Mouse (Mus musculus): ENCODE measurements at regions not wholly inside any gene's neighbourhood (a gene's known extent, or its start where the extent isn't known, plus 50 kb on each side); places are given as distances from the start of the nearest gene placed in this dataset.

- H3K4me1 ChIP-seq (replicated peaks; ENCODE audit: low read depth, low read length), result no peaks in the 10 kb centered on the region; the same call in 1 of the 2 replicates
- no peak overlapping the region for H3K4me3 ChIP-seq (replicated peaks; ENCODE audit: low read length)
- H3K36me3 ChIP-seq (ENCODE audit: insufficient read depth, low read length), result no peaks in the 10 kb centered on the region
- H3K9me3 ChIP-seq (ENCODE audit: low read length), result no peaks in the 10 kb centered on the region
- TF ChIP-seq POU5F1 (IDR thresholded peaks at IDR 0.05; ENCODE audit: borderline replicate concordance, low read length), result no peak
- no peak for TF ChIP-seq NANOG (IDR thresholded peaks at IDR 0.05; ENCODE audit: borderline replicate concordance, low read length)
- no peak for TF ChIP-seq CTCF (conservative IDR thresholded peaks at IDR 0.05; ENCODE audit: low read length)
- H3K27me3 ChIP-seq (ENCODE audit: insufficient read depth, low read length), result no peaks in the 10 kb centered on the region
Measured at GRCm38 (mm10) chr8:64318524-64319219, 112.6 kb upstream of the Tll1 start.

GRCm38 (mm10) chr8:64317815-64318214 lies 111.7 kb upstream of the Tll1 start:
- H3K4me1 ChIP-seq (replicated peaks; ENCODE audit: low read depth, low read length), result no peaks in the 10 kb centered on the region; the same call in 1 of the 2 replicates
- H3K4me3 ChIP-seq (replicated peaks; ENCODE audit: low read length), result no peak overlapping the region
- no peaks in the 10 kb centered on the region for H3K9me3 ChIP-seq (ENCODE audit: low read length)
- H3K36me3 ChIP-seq (ENCODE audit: insufficient read depth, low read length), result no peaks in the 10 kb centered on the region
- no peaks in the 10 kb centered on the region for H3K27me3 ChIP-seq (ENCODE audit: insufficient read depth, low read length)
- TF ChIP-seq CTCF (conservative IDR thresholded peaks at IDR 0.05; ENCODE audit: low read length), result no peak
- no peak for TF ChIP-seq POU5F1 (IDR thresholded peaks at IDR 0.05; ENCODE audit: borderline replicate concordance, low read length)
- no peak for TF ChIP-seq NANOG (IDR thresholded peaks at IDR 0.05; ENCODE audit: borderline replicate concordance, low read length)

DNA sequence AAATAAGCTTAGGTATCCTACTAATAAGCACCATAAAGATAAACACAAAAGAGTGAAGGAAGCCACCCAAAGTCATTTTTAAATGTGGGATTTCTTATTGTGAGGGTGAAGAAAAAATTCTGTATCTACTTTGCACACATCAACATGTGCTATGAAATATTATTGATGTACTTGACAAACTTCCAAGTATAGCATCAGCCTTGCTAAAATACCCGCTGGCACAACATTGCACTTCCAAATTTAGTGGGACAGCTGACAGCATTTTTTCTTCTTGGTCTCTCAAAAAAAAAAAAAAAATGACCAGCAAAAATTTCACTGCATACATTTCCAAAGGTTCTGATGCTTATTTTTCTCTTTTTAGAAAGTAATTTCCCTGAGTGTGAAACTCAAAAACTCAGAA lies 101.9 kb upstream of the Tll1 start:
- Histone ChIP-seq H3K4me3 (replicated peaks; ENCODE audit: low read length) (no peak overlapping the region), H3K9me3 (ENCODE audit: low read length) (no peaks in the 10 kb centered on the region), H3K4me1 (replicated peaks; ENCODE audit: low read depth, low read length) (no peaks in the 10 kb centered on the region), H3K27me3 (ENCODE audit: insufficient read depth, low read length) (no peaks in the 10 kb centered on the region), H3K36me3 (ENCODE audit: insufficient read depth, low read length) (no peaks in the 10 kb centered on the region)
- TF ChIP-seq POU5F1 (IDR thresholded peaks at IDR 0.05; ENCODE audit: borderline replicate concordance, low read length), result no peak
- no peak for TF ChIP-seq CTCF (conservative IDR thresholded peaks at IDR 0.05; ENCODE audit: low read length)
- TF ChIP-seq NANOG (IDR thresholded peaks at IDR 0.05; ENCODE audit: borderline replicate concordance, low read length), result no peak

GRCm38 (mm10) chr8:64282806-64283205 lies 76.7 kb upstream of the Tll1 start:
- no peak overlapping the region for H3K4me3 ChIP-seq (replicated peaks; ENCODE audit: low read length)
- no peaks in the 10 kb centered on the region for H3K36me3 ChIP-seq (ENCODE audit: insufficient read depth, low read length)
- H3K4me1 ChIP-seq (replicated peaks; ENCODE audit: low read depth, low read length), result no peaks in the 10 kb centered on the region
- TF ChIP-seq POU5F1 (IDR thresholded peaks at IDR 0.05; ENCODE audit: borderline replicate concordance, low read length) (no peak), NANOG (IDR thresholded peaks at IDR 0.05; ENCODE audit: borderline replicate concordance, low read length) (no peak), CTCF (conservative IDR thresholded peaks at IDR 0.05; ENCODE audit: low read length) (no peak)
- no peaks in the 10 kb centered on the region for H3K9me3 ChIP-seq (ENCODE audit: low read length)
- no peaks in the 10 kb centered on the region for H3K27me3 ChIP-seq (ENCODE audit: insufficient read depth, low read length)

DNA sequence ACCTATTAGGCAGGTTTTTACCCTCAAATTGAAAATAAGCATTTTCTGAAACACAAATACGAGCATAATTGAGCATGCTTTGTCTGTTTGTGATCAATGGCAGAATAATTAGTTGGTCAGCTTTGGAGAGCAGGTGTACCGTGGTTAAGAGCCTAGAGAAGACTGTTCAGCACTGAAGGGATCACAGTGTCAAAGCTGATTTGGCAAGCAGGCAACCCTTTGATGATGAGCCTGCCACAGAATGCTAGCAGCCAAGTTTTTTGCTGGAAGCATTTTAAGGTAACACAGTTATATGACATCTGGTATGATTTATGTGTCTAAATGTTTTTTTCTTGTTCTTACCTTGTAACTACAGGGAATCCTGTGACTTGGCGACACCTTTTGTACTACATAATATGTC lies 75.5 kb upstream of the Tll1 start:
- Histone ChIP-seq H3K36me3 (ENCODE audit: insufficient read depth, low read length) (no peaks in the 10 kb centered on the region), H3K4me1 (replicated peaks; ENCODE audit: low read depth, low read length) (no peaks in the 10 kb centered on the region), H3K4me3 (replicated peaks; ENCODE audit: low read length) (no peak overlapping the region), H3K27me3 (ENCODE audit: insufficient read depth, low read length) (no peaks in the 10 kb centered on the region), H3K9me3 (ENCODE audit: low read length) (no peaks in the 10 kb centered on the region)
- TF ChIP-seq NANOG (IDR thresholded peaks at IDR 0.05; ENCODE audit: borderline replicate concordance, low read length), result no peak
- TF ChIP-seq POU5F1 (IDR thresholded peaks at IDR 0.05; ENCODE audit: borderline replicate concordance, low read length), result no peak
- no peak for TF ChIP-seq CTCF (conservative IDR thresholded peaks at IDR 0.05; ENCODE audit: low read length)

DNA sequence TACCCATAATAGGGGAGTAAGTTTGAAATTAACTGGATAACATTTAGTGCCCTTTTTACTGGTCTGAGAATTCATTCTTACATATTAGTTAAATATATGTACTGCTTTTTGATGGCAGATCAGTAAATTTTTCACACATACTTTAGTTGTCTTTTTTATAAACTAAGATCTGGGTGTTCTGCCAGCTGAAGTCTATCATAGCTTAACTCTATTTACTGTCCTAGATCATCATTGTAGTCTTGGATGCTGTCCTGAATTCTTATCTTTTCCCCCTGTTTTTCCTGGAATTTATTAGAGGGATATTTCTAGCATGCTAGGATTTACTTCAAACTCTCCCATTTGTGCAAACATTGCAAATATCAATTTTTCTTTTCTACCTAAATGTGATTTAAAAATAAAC lies 74.3 kb upstream of the Tll1 start:
- H3K4me1 ChIP-seq (replicated peaks; ENCODE audit: low read depth, low read length), result no peaks in the 10 kb centered on the region
- no peak overlapping the region for H3K4me3 ChIP-seq (replicated peaks; ENCODE audit: low read length)
- H3K9me3 ChIP-seq (ENCODE audit: low read length), result no peaks in the 10 kb centered on the region
- H3K36me3 ChIP-seq (ENCODE audit: insufficient read depth, low read length), result no peaks in the 10 kb centered on the region
- no peaks in the 10 kb centered on the region for H3K27me3 ChIP-seq (ENCODE audit: insufficient read depth, low read length)
- no peak for TF ChIP-seq POU5F1 (IDR thresholded peaks at IDR 0.05; ENCODE audit: borderline replicate concordance, low read length)
- no peak for TF ChIP-seq NANOG (IDR thresholded peaks at IDR 0.05; ENCODE audit: borderline replicate concordance, low read length)
- no peak for TF ChIP-seq CTCF (conservative IDR thresholded peaks at IDR 0.05; ENCODE audit: low read length)

DNA sequence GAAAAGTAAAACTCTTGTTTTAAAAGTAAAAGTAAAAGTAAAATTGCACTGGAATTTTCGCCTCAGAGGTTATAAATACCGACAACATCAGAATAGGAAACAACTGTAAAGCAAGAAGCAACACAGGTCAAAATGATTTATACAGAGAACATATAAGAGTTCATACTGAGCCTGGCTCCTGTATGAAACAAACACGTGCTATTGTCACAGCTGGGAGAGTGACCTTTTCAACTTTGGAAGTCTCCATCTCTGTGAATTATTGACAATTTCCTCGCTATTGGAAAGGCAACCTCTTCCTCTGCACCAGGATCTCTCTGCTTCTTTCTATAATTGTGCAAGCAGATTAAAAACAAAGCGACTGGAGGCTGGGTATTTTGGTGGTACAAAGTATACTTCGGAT lies 70.0 kb upstream of the Tll1 start:
- Histone ChIP-seq H3K4me3 (replicated peaks; ENCODE audit: low read length) (no peak overlapping the region), H3K4me1 (replicated peaks; ENCODE audit: low read depth, low read length) (no peaks in the 10 kb centered on the region), H3K9me3 (ENCODE audit: low read length) (no peaks in the 10 kb centered on the region), H3K36me3 (ENCODE audit: insufficient read depth, low read length) (no peaks in the 10 kb centered on the region), H3K27me3 (ENCODE audit: insufficient read depth, low read length) (no peaks in the 10 kb centered on the region)
- TF ChIP-seq NANOG (IDR thresholded peaks at IDR 0.05; ENCODE audit: borderline replicate concordance, low read length), result no peak
- no peak for TF ChIP-seq CTCF (conservative IDR thresholded peaks at IDR 0.05; ENCODE audit: low read length)
- no peak for TF ChIP-seq POU5F1 (IDR thresholded peaks at IDR 0.05; ENCODE audit: borderline replicate concordance, low read length)

- TF ChIP-seq POU5F1 (IDR thresholded peaks at IDR 0.05; ENCODE audit: borderline replicate concordance, low read length) (no peak), CTCF (conservative IDR thresholded peaks at IDR 0.05; ENCODE audit: low read length) (no peak), NANOG (IDR thresholded peaks at IDR 0.05; ENCODE audit: borderline replicate concordance, low read length) (no peak)
- no peaks in the 10 kb centered on the region for H3K4me1 ChIP-seq (replicated peaks; ENCODE audit: low read depth, low read length)
- no peaks in the 10 kb centered on the region for H3K27me3 ChIP-seq (ENCODE audit: insufficient read depth, low read length)
- H3K4me3 ChIP-seq (replicated peaks; ENCODE audit: low read length), result no peak overlapping the region
- H3K36me3 ChIP-seq (ENCODE audit: insufficient read depth, low read length), result no peaks in the 10 kb centered on the region
- H3K9me3 ChIP-seq (ENCODE audit: low read length), result peaks cover 8% of the 10 kb centered on the region; the same call in 1 of the 2 replicates
Measured at GRCm38 (mm10) chr8:64265304-64265945, 59.4 kb upstream of the Tll1 start.
